Mouse (Mus musculus) kidney, postnatal 4 days (tissue): Measurements from ENCODE around the gene Gm47955.
A peak's percentile ranks its signal among the peaks of the same experiment; 100 is the strongest.
"Not testable (repeated sequence)": the region's sequence is repeated elsewhere in the genome, so short reads cannot be mapped to it uniquely, and the experiment has no call there.

Experiments
- DNase-seq, 2 experiments: peaks; one replicate each; pipeline ENCODE4 v3.0.0; 2021; ENCODE audit warnings: mixed read lengths in 2 of 2

Gene Gm47955

DNA sequence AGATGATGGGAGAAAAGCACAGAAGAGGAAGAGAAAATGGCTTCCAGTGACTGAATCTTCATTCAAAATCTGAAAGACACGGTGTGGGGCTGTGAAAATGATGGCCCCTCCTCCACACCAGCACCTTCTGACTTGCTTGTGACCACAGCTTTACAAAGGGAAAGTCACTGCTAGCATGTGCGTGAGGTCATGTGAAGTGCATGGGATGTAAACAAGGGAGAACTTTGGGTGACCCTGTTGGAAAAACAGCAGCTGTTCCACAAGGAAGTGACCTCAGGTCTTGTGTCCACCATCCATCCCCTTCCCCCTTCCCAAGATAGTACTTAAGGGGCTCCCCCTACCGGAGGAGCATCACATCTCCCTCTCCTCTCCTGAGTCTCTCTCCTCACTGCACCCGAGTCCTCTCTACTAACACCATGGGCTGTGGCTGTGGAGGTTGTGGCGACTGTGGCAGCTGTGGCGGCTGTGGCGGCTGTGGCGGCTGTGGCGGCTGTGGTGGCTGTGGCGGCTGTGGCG lies at the start of gene Gm47955:
Gene Gm47955 (plus strand): TSS at position 417 of the 516 bp plus-strand sequence.
- DNase-seq, result peak in 1 of 2 experiments; percentile 17

DNA sequence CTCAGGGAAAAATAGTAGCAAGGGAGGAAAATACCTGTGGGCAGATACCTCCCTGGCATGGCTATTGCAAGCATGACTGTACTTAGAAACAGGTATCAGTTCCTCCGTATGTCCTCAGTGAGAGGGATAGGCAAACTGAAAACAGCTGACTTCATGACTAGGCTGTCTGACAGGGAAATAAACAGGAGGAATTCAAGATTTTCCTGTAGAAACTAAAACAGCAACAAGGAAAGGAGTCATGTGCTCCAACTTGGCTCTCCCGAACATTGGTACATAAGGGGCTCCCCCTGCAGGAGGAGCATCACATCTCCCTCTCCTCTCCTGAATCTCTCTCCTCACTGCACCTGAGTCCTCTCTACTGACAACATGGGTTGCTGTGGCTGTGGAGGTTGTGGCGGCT lies 47.1 kb upstream of the Gm47955 start, which contains the start of gene A030005L19Rik:
Gene A030005L19Rik (plus strand): TSS at position 301 of the 400 bp plus-strand sequence.
- DNase-seq, result no peak

DNA sequence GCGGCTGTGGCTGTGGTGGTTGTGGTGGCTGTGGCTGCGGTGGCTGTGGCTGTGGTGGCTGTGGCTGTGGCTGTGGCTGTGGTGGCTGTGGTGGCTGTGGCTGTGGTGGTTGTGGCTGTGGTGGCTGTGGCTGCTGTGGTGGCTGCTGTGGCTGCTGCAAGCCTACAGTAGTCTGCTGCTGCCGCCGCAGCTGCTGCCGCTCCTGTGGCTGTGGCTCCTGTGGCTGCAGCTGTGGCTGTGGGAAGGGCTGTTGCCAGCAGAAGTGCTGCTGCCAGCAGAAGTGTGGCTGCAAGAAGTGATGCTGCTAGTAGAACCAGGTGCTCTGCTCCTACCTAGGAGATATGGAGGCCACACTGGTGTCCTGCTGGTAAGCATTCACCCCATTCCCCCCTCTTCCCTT lies 46.7 kb upstream of the Gm47955 start:
- DNase-seq, result not testable (repeated sequence)

DNA sequence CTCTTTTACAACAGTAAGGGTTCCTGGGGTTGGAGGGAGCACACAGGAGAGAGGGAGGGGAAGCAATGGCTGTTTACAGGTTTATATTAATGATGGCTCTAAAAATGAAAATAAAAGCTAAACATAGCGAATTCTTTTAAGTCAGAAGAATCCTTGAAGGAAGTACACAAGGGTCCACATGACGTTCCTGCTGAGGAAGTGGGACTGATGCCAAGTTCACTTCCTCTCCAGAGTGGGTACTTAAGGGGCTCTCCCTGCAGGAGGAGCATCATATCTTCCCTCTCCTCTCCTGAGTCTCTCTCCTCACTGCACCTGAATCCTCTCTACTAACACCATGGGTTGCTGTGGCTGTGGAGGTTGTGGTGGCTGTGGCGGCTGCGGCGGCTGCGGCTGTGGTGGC lies 35.4 kb upstream of the Gm47955 start, which contains the start of gene A030014E15Rik:
Gene A030014E15Rik (plus strand): TSS at position 268 of the 400 bp plus-strand sequence.
- no peak for DNase-seq

DNA sequence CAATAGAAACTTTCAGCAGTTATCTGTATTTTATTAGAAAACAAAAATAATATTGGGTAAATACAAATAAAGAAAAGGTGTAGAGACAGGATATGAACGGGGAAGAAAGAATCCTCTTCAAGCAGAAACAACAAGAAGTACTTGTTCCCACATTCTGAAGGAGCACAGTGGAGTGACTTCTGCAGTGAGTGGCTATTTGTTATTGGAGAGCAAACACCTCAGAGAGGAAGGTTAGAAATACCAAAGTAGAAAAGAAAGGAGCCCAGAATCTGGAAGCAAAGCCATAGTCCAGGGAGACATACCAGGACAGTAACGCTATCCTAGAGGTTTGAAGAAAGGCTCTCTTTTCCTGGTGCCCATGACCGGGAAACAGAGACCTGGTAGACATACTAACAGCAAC lies 29.5 kb upstream of the Gm47955 start:
- not testable (repeated sequence) for DNase-seq

DNA sequence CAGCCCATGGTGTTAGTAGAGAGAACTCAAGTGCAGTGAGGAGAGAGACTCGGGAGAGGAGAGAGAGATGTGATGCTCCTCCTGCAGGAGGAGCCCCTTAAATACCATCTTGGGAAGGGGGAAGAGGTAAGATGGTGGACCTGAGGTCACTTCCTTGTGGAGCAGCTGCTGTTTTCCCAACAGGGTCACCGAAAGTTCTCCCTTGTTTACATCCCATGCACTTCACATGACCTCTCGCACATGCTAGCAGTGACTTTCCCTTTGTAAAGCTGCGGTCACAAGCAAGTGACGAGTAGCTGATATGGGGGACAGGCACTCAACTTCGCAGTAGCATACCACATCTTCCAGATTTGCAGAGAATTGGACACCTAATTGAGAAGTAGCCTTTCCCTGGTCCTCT lies 28.8 kb upstream of the Gm47955 start, which contains the start of gene Gm6217:
Gene Gm6217 (minus strand): TSS at position 74 of the 400 bp plus-strand sequence.
- not testable (repeated sequence) for DNase-seq

DNA sequence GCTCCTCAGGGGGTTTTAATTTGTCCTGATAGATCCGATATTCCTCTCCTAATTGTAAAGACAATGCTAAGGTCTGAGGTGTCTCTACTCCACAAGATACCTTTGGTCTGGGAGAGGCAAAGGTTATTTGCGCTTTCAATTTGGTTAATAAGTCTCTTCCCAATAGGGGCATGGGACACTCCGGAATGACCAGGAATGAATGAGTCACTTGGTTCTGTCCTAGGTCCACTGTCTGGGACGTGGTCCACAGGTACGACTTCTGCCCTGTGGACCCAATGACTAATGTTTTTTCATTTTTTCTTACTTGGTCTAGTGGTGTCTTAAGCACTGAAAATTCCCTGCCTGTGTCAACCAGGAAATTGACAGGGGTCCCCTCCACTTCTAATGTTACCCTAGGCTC lies 21.4 kb upstream of the Gm47955 start:
- DNase-seq, result no peak

DNA sequence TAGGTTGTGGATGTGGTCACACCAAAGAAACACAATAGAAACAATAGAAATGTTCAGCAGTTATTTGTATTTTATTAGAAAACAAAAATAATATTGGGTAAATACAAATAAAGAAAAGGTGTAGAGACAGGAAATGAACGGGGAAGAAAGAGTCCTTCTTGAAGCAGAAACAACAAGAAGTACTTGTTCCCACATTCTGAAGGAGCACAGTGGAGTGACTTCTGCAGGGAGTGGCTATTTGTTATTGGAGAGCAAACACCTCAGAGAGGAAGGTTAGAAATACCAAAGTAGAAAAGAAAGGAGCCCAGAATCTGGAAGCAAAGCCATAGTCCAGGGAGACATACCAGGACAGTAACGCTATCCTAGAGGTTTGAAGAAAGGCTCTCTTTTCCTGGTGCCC lies 17.6 kb upstream of the Gm47955 start:
- DNase-seq, result not testable (repeated sequence)

DNA sequence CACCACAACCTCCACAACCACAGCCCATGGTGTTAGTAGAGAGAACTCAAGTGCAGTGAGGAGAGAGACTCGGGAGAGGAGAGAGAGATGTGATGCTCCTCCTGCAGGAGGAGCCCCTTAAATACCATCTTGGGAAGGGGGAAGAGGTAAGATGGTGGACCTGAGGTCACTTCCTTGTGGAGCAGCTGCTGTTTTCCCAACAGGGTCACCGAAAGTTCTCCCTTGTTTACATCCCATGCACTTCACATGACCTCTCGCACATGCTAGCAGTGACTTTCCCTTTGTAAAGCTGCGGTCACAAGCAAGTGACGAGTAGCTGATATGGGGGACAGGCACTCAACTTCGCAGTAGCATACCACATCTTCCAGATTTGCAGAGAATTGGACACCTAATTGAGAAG lies 16.8 kb upstream of the Gm47955 start, which contains the start of gene A030003K21Rik:
Gene A030003K21Rik (minus strand): TSS at position 94 of the 400 bp plus-strand sequence.
- DNase-seq, result not testable (repeated sequence)

DNA sequence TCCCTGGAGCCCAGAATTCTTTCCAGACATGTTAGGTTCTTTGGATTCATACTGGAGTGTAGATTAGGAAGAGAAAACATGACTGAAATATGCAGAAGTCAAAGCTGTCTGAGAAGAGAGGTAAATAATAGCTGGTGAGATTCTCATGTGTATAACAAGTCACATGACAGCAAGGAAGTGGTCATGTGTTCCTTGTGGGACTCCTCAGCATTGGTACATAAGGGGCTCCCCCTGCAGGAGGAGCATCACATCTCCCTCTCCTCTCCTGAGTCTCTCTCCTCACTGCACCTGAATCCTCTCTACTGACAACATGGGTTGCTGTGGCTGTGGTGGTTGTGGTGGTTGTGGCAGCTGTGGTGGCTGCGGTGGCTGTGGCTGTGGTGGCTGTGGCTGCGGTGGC lies 14.1 kb upstream of the Gm47955 start:
- not testable (repeated sequence) for DNase-seq

DNA sequence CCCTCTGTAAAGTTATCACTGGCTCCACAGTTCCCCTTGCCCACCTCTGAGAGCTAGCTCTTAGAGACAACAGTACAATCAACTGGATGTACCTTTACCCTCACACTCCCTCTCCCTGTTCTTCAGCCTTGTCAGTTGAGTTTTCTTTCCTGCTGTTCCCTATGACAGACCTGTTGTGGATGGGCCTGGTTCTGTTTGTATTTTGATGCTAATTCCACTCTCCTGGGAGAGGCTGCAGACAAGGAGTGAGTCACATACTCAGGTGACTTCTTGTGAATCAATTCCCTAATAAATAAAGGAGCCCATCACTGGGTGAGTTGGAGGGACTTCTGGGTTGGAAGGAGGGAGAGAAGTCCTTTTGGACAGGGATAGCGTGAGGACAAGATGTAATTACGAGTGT lies 11.5 kb upstream of the Gm47955 start:
- no peak for DNase-seq

DNA sequence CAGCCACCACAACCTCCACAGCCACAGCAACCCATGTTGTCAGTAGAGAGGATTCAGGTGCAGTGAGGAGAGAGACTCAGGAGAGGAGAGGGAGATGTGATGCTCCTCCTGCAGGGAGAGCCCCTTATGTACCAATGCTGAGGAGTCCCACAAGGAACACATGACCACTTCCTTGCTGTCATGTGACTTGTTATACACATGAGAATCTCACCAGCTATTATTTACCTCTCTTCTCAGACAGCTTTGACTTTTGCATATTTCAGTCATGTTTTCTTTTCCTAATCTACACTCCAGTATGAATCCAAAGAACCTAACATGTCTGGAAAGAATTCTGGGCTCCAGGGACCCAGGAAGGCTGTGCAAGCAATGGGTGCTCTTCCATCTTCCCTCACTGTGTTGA lies 4.2 kb upstream of the Gm47955 start, which contains the start of gene Gm7544:
Gene Gm7544 (minus strand): TSS at position 101 of the 400 bp plus-strand sequence.
- not testable (repeated sequence) for DNase-seq

DNA sequence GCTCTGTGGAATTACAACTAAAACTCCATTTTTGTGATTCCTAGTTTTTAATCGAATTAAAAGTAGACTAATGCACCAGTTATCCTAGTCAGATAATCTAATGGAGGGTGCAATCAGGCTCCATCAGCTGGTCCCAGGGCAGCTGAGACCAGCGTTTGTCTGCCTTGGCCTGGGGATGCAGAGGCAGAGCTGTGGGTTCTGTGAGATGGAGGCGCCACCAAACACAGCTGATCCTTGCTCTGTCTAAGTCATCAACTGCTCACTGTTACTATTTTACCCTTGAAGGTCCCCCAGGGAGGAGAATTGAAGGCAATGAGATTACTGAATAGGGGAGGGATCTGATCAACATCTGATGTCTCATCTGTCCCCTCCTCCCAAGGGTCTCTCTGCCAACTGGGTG lies 6.3 kb downstream of the Gm47955 start:
- no peak for DNase-seq

DNA sequence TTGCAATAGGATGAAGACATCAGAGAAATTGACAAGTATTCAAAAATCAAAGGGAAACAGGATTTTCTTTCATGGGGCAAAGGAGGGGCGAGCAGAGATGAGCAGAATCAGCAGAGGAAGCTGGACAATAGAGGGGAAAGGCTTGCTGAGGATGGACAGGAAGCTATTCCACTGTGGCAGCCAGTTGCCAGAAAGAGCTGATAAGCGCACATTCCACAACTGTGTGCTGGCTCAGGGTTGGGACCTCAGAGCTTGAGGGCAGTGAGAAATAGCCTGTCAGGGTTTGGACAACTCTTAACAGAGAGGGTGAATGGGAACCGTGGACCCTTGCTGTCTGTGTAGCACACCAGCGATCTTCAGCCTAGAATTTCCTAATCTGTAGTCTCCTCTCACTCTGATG lies 12.0 kb downstream of the Gm47955 start:
- peak; percentile 11 to 43 for DNase-seq

DNA sequence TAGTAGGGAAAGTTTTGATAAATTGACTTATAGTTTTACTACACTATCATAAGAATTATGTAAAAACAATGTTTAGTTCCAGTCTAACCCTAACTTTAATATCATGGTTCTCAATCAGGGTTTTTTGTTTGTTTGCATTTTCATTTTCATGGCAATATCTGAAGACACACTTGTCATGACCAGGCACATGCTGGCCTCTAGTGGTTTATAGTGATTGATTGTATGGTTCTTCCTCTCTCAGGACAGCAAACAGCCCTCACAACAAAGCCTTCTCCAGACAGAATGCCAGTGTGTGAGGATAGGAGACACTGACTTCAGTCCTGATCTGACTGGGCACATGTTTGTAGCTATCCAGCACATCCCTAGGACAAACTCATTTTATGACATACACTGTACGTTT lies 13.2 kb downstream of the Gm47955 start:
- no peak for DNase-seq

DNA sequence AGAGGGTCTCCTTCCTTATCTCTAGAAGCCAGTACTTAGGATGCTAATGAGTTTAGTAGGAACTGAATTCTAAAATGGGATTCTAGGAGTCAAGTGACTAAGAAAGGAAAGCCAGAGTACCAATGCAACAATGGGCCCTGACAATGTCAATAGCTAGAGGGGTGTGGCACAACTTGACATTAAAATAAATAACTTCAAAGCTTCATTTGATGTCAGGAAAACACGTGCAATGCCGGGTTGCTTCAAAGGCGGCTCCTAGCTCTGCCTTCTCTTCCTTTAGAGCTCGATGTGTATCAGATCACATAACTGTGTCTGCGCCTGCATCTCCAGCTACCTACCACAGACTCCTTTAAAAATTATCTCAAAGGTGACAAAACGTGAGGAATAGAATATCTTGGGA lies 13.8 kb downstream of the Gm47955 start:
- no peak for DNase-seq

DNA sequence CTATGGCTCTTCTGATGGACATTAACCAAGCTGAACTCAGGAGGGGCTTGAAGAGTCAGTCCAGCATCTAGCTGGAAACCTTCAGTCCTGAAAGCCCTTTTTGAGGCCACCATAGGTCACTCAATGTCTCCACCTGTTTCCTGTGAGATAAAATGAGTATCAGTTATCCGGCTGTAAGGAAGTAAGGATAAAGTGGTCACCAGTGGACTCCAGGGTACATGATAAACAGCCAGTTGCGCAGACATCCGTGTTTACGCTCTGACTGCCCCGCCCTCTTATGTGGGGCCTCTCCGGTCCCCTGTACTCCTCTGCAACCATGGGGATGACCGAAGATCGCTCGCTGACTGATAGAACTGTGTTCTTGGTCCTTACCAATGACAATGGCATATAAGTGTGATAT lies 14.3 kb downstream of the Gm47955 start:
- DNase-seq, result peak in 1 of 2 experiments; percentile 22

DNA sequence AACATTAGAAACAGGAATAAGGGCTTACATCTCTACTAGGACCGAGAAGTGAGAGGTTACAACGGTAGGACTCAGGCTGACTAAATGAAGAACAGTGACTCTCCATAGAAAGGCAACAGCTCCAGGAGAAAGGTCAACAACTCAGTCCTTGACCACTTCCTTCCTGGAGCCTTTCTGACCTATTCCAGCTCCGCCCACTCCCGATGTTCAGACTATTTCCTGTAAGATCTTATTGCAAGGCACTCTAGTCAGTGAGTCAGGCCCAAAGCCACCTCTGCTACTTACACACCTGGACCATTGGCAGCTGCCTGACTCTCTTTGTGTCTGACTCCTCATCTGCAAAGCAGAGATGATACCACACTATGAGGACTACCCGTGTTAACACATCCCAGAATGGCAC lies 15.7 kb downstream of the Gm47955 start:
- DNase-seq, result no peak

DNA sequence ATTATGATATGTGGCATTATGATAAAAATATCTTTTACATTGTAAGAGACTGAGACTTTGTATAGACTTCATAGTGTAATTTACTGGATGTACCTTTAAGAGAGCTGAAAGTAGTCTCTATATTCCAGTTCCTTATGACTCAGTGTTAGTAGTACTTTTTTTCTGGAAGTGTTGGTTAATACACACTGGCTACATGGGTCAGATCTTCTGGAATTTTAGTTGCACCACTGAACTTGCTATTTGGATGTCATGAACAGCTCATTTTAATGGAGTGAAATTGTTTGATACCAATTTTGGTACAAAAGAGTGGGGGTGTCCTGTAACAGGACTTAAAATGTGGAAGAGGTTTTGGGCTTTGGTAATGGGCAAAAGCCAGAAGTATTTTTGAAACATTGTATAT lies 17.8 kb downstream of the Gm47955 start:
- DNase-seq, result no peak

DNA sequence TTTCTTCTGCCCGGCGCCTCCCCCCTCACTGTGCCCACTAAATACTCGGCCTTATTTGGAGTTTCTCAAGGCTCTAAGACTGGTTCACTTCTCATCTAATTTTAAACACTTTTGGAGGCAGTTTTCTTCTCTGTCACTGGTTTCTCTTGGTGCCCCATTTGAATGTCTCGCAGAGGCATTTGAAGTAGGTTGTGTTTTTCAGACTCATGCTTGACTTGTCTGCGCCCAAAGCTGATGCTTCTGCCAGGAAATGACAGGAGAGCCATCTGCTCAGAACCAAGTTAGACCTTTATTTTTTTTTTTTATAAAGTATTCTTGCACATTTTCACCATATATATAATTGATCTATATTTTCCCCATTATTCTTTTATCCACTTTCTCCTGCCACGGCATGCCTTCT lies 26.7 kb downstream of the Gm47955 start:
- DNase-seq, result no peak

DNA sequence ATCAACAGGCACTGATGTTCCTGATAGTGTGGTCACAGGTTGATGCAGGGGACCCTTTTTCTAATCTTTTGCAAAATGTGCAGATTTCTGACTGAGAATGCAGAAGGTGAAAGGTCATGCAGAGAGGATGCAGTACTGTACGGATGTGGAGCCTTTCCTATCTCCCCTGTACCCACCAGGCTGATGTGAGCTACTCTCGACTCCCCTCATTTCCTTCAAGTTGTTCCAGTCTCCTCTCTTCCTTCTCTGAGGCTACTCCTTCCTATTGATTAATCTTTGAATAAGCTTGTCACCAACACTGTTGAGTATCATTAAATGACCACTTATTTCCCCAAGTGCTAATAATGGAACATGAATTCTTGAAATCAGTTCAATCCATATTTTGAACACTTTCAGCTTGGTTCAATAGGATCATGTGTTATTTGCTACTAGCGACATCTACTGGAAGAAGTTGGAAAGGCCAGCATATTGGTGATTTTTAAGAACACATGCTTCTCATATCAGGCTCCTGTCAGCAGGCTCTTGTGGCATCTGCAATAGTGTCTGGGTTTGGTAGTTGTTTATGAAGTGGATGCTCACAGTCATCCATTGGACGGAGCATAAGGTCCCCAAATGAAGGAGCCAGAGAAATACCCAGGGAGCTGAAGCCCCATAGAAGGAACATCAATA lies 27.6 kb downstream of the Gm47955 start:
- no peak for DNase-seq

DNA sequence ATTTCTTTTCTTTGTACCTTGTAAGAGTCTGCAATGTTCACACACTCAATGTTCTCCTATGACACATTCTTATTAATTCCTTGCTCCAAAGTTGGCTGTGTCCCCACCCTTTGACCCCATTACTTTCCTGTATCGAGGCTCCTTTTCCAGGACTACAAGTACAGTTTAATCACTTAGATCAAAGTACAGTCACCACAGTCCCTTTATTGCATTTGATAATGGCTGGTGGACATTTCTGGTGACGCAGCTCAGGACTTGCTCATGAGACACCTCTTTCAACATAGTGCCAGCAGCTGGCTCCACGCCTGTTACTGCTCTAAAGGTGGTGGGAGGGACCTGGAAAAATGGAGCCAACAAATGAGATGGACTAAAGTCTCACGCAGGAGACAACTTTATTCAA lies 31.0 kb downstream of the Gm47955 start:
- DNase-seq, result no peak

DNA sequence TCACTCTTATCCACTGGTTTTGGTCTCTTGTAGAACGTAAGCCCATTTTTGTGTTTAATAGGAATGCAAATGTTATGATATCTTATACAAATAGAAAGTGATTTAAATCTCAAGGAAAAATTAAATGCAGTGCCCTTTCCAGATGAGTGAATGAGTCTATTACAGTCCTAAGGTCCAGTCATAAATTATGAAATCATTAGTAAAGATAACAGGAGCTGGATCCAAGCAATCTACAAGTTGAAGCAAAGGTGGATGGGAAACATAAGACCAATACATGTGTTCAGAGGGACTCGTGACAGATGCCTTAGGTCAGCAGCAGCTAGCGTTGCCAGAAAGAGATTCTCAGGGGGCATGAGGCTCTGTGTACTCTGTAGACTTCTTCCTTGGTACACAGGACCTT lies 31.5 kb downstream of the Gm47955 start:
- DNase-seq, result no peak

DNA sequence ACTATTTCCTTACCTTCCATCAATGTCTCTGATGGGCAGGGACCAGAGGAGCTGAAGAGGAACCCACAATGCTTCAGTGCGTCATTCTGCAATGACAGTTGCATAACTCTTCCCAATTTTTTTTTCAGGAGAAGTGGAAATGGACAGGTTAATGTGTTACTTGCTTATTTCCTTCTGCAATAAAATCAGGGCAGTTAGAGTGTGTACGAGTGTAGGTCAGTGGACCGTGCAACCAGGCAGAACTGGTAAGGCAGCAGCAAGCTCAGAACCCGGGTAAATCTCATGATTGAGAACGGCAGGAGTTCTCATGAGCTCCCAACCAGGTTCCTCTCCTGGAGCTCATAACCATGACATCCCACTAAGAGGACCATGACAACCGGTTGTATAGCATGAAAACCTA lies 32.0 kb downstream of the Gm47955 start:
- peak; percentile 10 to 37 for DNase-seq
